Mouse (Mus musculus): ENCODE measurements around the gene Cdc26.

The Cdc26 gene

GRCm38 (mm10) chr4:62407730-62408582, 486 bp downstream of the Cdc26 start:
- intact Hi-C loops (cut with DNase I) = loop anchor here (5.0 kb wide), 1 partner anchor 46 kb away; the partner anchor contains the start of genes Fkbp15 and Slc31a1

GRCm38 (mm10) chr4:62406133-62406532, 2.3 kb downstream of the Cdc26 start:
- intact Hi-C loops (cut with DNase I) = loop anchor here (5.0 kb wide), 1 partner anchor 44 kb away; the partner anchor contains the start of genes Fkbp15 and Slc31a1

DNA sequence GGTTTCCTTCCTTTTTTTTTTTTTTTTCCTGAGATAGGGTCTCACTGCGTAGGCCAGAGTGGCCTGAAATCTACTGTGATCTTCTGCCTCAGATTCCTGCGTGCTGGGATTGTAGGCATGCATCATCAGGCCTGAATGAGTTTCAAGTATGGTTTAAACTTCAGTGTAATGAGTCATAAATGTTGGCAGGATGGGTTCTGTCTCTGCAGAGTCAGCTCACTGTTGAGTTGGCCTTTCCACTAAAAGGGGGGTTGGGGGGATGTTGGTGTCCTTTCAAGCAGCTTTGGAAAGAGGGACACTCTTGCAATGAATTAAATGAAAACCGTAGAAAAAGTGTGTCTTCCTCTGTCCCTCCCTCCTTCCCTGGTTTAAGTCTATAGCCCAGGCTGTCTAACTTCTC, 9.5 kb downstream of the Cdc26 start:
- intact Hi-C loops (cut with DNase I) = no loop called here

DNA sequence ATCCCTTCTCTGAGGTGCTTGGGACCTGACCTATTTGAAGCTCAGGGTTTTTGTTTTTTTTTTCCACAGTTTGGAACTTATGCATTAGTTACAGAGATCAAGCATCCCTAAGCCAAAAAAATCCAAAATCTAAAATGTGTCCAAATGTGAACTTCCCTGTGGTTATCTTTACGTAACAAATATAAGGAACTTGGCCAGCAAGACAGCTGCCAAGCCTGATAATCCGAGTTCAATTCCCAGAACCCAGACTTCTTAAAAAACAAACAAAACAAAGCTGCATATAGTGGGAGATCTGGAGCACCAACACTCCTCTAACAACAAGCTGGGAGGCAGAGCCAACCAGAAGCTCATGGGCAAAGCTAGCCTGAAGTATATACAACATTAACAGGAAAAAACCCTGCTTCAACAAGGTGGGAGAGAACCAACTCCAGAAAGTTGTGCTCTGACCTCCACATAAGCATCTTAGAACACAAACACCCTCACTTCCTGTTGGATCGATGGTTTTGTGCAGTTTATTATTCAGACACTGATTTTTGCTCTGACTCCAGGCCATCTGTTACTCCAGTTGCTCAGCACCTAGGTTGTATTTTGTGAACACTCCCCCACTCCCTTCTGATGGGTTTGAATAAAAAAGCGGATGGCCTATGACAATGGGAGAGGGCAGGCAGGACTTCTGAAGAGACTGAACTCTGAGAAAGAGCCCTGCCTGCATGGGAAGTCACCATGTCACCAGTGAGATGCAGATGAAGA, 10.7 kb downstream of the Cdc26 start:
- intact Hi-C loops (cut with DNase I) = no loop called here

GRCm38 (mm10) chr4:62395806-62396205, 12.6 kb downstream of the Cdc26 start:
- intact Hi-C loops (cut with DNase I) = no loop called here

- intact Hi-C loops (cut with DNase I) = no loop called here
Observed at GRCm38 (mm10) chr4:62393459-62393858, 15.0 kb downstream of the Cdc26 start.

DNA sequence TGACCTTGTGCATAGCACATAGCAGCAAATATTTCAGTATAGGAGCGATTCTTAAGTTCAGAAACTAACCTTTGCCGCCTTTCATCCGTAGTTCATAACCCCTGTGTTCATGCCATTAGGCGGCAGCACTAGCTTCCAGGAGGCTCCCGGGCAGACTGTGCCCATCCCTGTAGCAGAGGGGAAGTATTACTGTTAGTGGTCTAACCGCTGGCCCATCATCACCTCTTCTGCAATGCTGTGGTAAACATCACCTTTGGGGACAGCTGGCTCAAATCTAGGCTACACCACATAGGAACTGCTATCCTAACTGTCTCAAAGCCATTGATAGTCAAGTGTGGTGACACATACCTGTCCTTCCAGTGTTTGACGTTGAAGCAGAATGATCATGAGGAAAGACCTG, 16.6 kb downstream of the Cdc26 start:
- intact Hi-C loops (cut with DNase I) = no loop called here

- intact Hi-C loops (cut with DNase I) = no loop called here
Observed at GRCm38 (mm10) chr4:62389592-62390512, 18.6 kb downstream of the Cdc26 start.

DNA sequence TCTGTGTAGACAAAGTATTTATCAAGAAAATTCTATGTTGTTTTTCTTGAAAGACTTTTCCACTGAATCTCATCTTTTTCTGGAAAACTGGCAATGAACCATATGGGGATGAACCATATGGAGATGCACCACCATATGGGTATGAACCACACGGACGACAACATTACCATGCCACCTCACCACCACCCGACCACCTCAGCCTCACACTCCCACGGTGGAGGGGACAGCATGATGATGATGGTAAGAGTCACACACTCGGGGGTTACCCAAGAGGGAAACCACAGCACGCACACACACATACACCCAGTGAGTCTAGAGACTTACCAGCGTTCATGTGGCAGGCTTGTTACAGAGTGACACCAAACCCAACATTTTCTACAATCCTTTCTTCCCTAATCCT, 23.0 kb downstream of the Cdc26 start:
- intact Hi-C loops (cut with DNase I) = no loop called here

GRCm38 (mm10) chr4:62384159-62384558, 24.3 kb downstream of the Cdc26 start:
- intact Hi-C loops (cut with DNase I) = no loop called here

- intact Hi-C loops (cut with DNase I) = no loop called here
Observed at GRCm38 (mm10) chr4:62383752-62384151, 24.7 kb downstream of the Cdc26 start.

GRCm38 (mm10) chr4:62383207-62383606, 25.2 kb downstream of the Cdc26 start:
- intact Hi-C loops (cut with DNase I) = no loop called here

- intact Hi-C loops (cut with DNase I) = no loop called here
Observed at GRCm38 (mm10) chr4:62379724-62380381, 28.6 kb downstream of the Cdc26 start.

DNA sequence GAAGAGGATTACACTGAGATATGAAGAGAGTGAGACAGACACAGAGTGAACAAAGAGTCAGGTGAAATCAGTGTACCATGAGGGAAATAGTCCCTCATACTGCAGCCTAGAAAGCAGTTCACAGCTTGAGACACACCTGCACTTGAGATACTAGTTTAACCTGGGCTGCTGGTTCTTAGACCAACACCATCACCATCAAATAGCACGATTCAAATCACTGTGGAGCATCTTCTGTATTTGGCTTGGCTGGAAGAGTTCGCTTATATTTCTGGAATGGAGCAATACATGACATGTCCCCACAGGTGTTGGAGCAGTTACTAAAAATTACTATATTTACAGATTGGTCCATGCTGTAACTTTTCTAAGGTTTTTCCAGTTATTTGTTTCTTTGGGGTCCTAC, 32.3 kb downstream of the Cdc26 start:
- intact Hi-C loops (cut with DNase I) = no loop called here

DNA sequence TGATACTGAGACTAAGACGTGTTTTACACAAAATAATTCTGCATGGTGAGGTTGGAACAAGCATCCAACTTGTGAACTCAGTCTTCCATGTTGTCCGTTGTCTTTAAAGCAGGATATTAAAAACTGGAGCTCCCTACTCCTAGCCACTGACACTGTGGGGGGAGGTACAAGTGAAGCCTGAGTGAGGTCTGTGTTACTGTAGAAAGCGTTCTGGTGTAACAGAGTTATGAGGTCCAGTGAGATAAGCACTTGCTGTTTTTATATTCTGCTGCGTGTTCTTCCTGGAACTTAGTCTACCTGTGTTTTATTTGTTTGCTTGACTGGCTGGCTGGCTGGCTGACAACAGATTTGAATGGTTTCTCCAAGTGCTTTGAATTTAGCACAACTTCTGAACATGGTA, 34.1 kb downstream of the Cdc26 start:
- intact Hi-C loops (cut with DNase I) = no loop called here

DNA sequence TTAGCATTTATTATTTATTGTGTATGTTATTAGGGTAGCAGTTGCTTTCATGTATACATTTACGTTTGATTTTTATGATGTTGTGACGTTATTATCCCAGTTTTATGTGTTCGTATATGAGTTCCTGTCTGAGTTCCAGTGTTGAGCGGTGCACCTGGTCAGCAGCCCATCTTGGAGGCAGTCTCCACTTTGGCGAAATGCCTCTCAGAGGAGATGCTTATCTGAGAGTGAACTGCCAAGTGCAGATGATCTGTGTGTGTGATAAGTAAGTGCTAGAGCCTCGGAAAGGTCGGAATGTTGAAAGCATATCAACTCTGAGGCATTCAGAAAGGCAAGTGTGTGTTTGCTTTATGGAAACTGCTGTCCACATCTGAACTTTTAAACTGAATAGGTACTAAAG, 34.8 kb downstream of the Cdc26 start:
- intact Hi-C loops (cut with DNase I) = no loop called here

- intact Hi-C loops (cut with DNase I) = no loop called here
Observed at GRCm38 (mm10) chr4:62372818-62373520, 35.5 kb downstream of the Cdc26 start.

DNA sequence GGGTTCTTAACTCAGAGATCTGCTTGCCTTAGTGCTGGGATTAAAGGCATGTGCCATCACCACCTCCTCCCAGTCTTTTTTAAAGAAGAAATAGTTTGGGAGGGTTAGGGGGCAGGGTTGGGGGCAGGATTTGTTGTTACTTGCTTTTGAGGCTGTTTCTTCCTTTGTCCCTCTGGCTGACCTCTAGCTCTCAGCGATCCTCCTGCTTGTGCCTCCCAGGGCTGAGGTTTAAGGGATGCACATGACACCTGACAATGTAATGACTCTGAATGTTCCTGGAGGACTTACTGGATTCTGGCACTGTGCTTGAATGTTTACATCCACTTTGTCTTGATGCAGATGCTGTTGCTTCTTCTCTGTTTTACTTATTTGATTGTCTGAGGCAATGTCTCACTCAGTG, 36.0 kb downstream of the Cdc26 start:
- intact Hi-C loops (cut with DNase I) = no loop called here

DNA sequence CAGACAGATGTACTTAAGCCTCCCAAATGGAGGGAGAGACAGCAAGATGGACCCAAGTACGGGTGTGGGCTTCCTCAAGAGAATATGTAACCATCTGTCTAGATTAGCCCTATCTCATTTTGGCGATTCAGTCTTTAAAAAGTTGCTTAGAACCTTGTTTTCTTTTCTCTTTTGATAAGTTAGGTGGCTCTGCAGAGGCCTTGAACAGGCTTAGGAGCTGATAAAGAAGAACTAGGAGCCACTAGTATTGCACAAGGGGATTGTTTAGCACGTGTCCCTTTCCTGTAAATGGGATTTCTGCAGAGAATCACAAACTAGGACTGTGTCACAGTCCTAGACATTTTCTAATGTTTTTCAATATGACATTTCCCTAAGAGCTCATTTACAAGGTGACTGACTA, 39.4 kb downstream of the Cdc26 start:
- intact Hi-C loops (cut with DNase I) = no loop called here

- intact Hi-C loops (cut with DNase I) = no loop called here
Observed at GRCm38 (mm10) chr4:62367586-62367985, 40.9 kb downstream of the Cdc26 start.

All from adrenal gland (tissue).